Mouse (Mus musculus) testis, adult 2 months (tissue): ENCODE results near the gene Rai14.

Experiments used
- CTCF ChIP-seq: fragments of 200-500 bp; IDR thresholded peaks from 2 replicates; pipeline ENCODE4 v1.5.1; 2012; ENCODE audit warnings: low read depth, mild to moderate bottlenecking, inconsistent platforms, low read length, moderate library complexity; ENCODE audit not compliant: control insufficient read depth, insufficient read depth, insufficient replicate concordance
- POLR2A ChIP-seq: fragments of 200-500 bp; IDR thresholded peaks from 2 replicates; pipeline ENCODE4 v1.6.1; 2012; ENCODE audit warnings: low read depth, mild to moderate bottlenecking, inconsistent platforms, low read length, moderate library complexity; ENCODE audit not compliant: control insufficient read depth

DNA sequence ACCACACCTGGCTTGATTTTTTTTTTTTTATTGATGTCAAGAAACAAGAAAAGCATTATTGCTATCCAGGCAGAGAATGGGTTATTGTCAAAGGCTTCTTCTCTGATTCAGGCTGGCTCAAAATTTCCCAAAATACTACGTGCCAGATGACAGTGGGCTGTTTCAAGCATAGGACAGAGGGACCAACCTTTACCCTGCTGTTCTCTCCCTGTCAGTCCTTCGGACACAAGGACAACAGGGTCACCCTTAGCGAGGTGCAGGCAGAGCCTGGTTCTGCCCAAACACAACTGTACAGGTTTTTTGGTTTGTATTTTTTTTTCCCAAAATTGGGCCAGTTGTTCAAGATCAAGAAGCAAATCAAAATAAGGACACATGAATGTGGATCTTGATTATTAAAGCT lies 70.6 kb downstream of the Rai14 start:
- TF ChIP-seq POLR2A (no peak), CTCF (no peak)
